Mouse (Mus musculus): ENCODE measurements at regions not wholly inside any gene's neighbourhood (a gene's known extent, or its start where the extent isn't known, plus 50 kb on each side); places are given as distances from the start of the nearest gene placed in this dataset.

- no peak overlapping the region for H3K4me3 ChIP-seq
- H3K4me1 ChIP-seq: no peaks in the 10 kb centered on the region
- no peaks in the 10 kb centered on the region for H3K9me3 ChIP-seq
- no peak overlapping the region for H3K27ac ChIP-seq
- no peak for ATAC-seq (ENCODE audit: insufficient number of reproducible peaks, low FRiP score, low TSS enrichment, low read depth)
- 38% methylated on average over 5 of the region's 5 CpGs for WGBS
- H3K9ac ChIP-seq: no peak overlapping the region
- no peaks in the 10 kb centered on the region for H3K27me3 ChIP-seq
- H3K36me3 ChIP-seq: no peaks in the 10 kb centered on the region
- H3K4me2 ChIP-seq: no peak overlapping the region
Measured at GRCm38 (mm10) chr13:101625922-101626321, 142.1 kb downstream of the Pik3r1 start.

GRCm38 (mm10) chr13:101624179-101624581 is 143.8 kb downstream of the Pik3r1 start:
- H3K9ac ChIP-seq: no peak overlapping the region
- H3K36me3 ChIP-seq: no peaks in the 10 kb centered on the region
- ATAC-seq (ENCODE audit: insufficient number of reproducible peaks, low FRiP score, low TSS enrichment, low read depth): no peak
- H3K4me2 ChIP-seq: no peak overlapping the region
- no peak overlapping the region for H3K4me3 ChIP-seq
- H3K27ac ChIP-seq: peak overlapping the region; percentile 0; the same call in 1 of the 2 replicates
- H3K4me1 ChIP-seq: no peaks in the 10 kb centered on the region
- no peaks in the 10 kb centered on the region for H3K9me3 ChIP-seq
- 17% methylated on average over 5 of the region's 5 CpGs for WGBS
- H3K27me3 ChIP-seq: no peaks in the 10 kb centered on the region

- Histone ChIP-seq H3K27ac (no peak overlapping the region), H3K27me3 (no peaks in the 10 kb centered on the region), H3K36me3 (no peaks in the 10 kb centered on the region), H3K4me3 (no peak overlapping the region), H3K4me2 (no peak overlapping the region), H3K4me1 (no peaks in the 10 kb centered on the region), H3K9ac (no peak overlapping the region), H3K9me3 (no peaks in the 10 kb centered on the region)
- WGBS: 97% methylated on average over 2 of the region's 2 CpGs
- ATAC-seq (ENCODE audit: insufficient number of reproducible peaks, low FRiP score, low TSS enrichment, low read depth): no peak
Measured at GRCm38 (mm10) chr13:101622649-101623048, 145.4 kb downstream of the Pik3r1 start.

GRCm38 (mm10) chr13:101620660-101621059 is 147.4 kb downstream of the Pik3r1 start:
- Histone ChIP-seq H3K9me3 (no peaks in the 10 kb centered on the region), H3K4me2 (no peak overlapping the region), H3K4me3 (no peak overlapping the region), H3K9ac (no peak overlapping the region), H3K36me3 (no peaks in the 10 kb centered on the region), H3K27me3 (no peaks in the 10 kb centered on the region), H3K27ac (no peak overlapping the region), H3K4me1 (no peaks in the 10 kb centered on the region)
- WGBS: 77% methylated on average over 3 of the region's 3 CpGs
- ATAC-seq (ENCODE audit: insufficient number of reproducible peaks, low FRiP score, low TSS enrichment, low read depth): no peak

GRCm38 (mm10) chr13:101619154-101619553 is 148.9 kb downstream of the Pik3r1 start:
- Histone ChIP-seq H3K9ac (no peak overlapping the region), H3K27me3 (no peaks in the 10 kb centered on the region), H3K9me3 (no peaks in the 10 kb centered on the region), H3K4me3 (no peak overlapping the region), H3K4me1 (no peaks in the 10 kb centered on the region), H3K27ac (no peak overlapping the region), H3K4me2 (no peak overlapping the region), H3K36me3 (no peaks in the 10 kb centered on the region)
- WGBS: 67% methylated on average over 1 of the region's 1 CpGs
- no peak for ATAC-seq (ENCODE audit: insufficient number of reproducible peaks, low FRiP score, low TSS enrichment, low read depth)

GRCm38 (mm10) chr13:101612786-101613185 is 155.2 kb downstream of the Pik3r1 start:
- 72% methylated on average over 2 of the region's 2 CpGs for WGBS

GRCm38 (mm10) chr13:101611725-101612124 is 156.3 kb downstream of the Pik3r1 start:
- peaks cover 2% of the 10 kb centered on the region; the same call in 1 of the 2 replicates for H3K4me1 ChIP-seq
- no peak for ATAC-seq (ENCODE audit: insufficient number of reproducible peaks, low FRiP score, low TSS enrichment, low read depth)
- no peak overlapping the region for H3K9ac ChIP-seq
- 92% methylated on average over 6 of the region's 6 CpGs for WGBS
- no peak overlapping the region for H3K4me3 ChIP-seq
- H3K36me3 ChIP-seq: no peaks in the 10 kb centered on the region
- H3K27ac ChIP-seq: no peak overlapping the region
- no peaks in the 10 kb centered on the region for H3K27me3 ChIP-seq
- no peak overlapping the region for H3K4me2 ChIP-seq
- no peaks in the 10 kb centered on the region for H3K9me3 ChIP-seq

More at GRCm38 (mm10) chr13:101612786-101613185, 155.2 kb downstream of the Pik3r1 start:
- Histone ChIP-seq H3K9ac (no peak overlapping the region), H3K27ac (no peak overlapping the region), H3K36me3 (no peaks in the 10 kb centered on the region), H3K27me3 (no peaks in the 10 kb centered on the region), H3K4me1 (no peaks in the 10 kb centered on the region), H3K4me3 (no peak overlapping the region), H3K9me3 (no peaks in the 10 kb centered on the region), H3K4me2 (no peak overlapping the region)
- ATAC-seq (ENCODE audit: insufficient number of reproducible peaks, low FRiP score, low TSS enrichment, low read depth): no peak

- Histone ChIP-seq H3K36me3 (no peaks in the 10 kb centered on the region), H3K9me3 (no peaks in the 10 kb centered on the region), H3K27ac (no peak overlapping the region), H3K4me3 (no peak overlapping the region), H3K4me2 (no peak overlapping the region), H3K27me3 (no peaks in the 10 kb centered on the region), H3K4me1 (peaks cover 7% of the 10 kb centered on the region; the same call in 1 of the 2 replicates), H3K9ac (no peak overlapping the region)
- WGBS: 55% methylated on average over 1 of the region's 1 CpGs
- ATAC-seq (ENCODE audit: insufficient number of reproducible peaks, low FRiP score, low TSS enrichment, low read depth): no peak
Measured at GRCm38 (mm10) chr13:101606184-101606730, 161.8 kb downstream of the Pik3r1 start.

- H3K9ac ChIP-seq: no peak overlapping the region
- no peaks in the 10 kb centered on the region for H3K27me3 ChIP-seq
- H3K4me3 ChIP-seq: no peak overlapping the region
- no peak overlapping the region for H3K27ac ChIP-seq
- no peak for ATAC-seq (ENCODE audit: insufficient number of reproducible peaks, low FRiP score, low TSS enrichment, low read depth)
- no peaks in the 10 kb centered on the region for H3K36me3 ChIP-seq
- 73% methylated on average over 4 of the region's 4 CpGs for WGBS
- no peak overlapping the region for H3K4me2 ChIP-seq
- peaks cover 7% of the 10 kb centered on the region; the same call in 1 of the 2 replicates for H3K4me1 ChIP-seq
- H3K9me3 ChIP-seq: no peaks in the 10 kb centered on the region
Measured at GRCm38 (mm10) chr13:101605685-101606084, 162.3 kb downstream of the Pik3r1 start.

GRCm38 (mm10) chr13:101605051-101605450 is 163.0 kb downstream of the Pik3r1 start:
- no peak for ATAC-seq (ENCODE audit: insufficient number of reproducible peaks, low FRiP score, low TSS enrichment, low read depth)
- H3K4me1 ChIP-seq: peaks cover 7% of the 10 kb centered on the region; the same call in 1 of the 2 replicates
- H3K4me3 ChIP-seq: no peak overlapping the region
- H3K9me3 ChIP-seq: no peaks in the 10 kb centered on the region
- no peaks in the 10 kb centered on the region for H3K36me3 ChIP-seq
- 51% methylated on average over 4 of the region's 4 CpGs for WGBS
- no peak overlapping the region for H3K27ac ChIP-seq
- no peaks in the 10 kb centered on the region for H3K27me3 ChIP-seq
- no peak overlapping the region for H3K9ac ChIP-seq
- H3K4me2 ChIP-seq: no peak overlapping the region

- Histone ChIP-seq H3K9me3 (no peaks in the 10 kb centered on the region), H3K36me3 (no peaks in the 10 kb centered on the region), H3K27me3 (no peaks in the 10 kb centered on the region), H3K9ac (no peak overlapping the region), H3K27ac (no peak overlapping the region), H3K4me1 (peaks cover 10% of the 10 kb centered on the region), H3K4me2 (no peak overlapping the region), H3K4me3 (no peak overlapping the region)
- ATAC-seq (ENCODE audit: insufficient number of reproducible peaks, low FRiP score, low TSS enrichment, low read depth): no peak
- 86% methylated on average over 7 of the region's 7 CpGs for WGBS
Measured at GRCm38 (mm10) chr13:101598126-101598485, 169.9 kb downstream of the Pik3r1 start.

GRCm38 (mm10) chr13:101597243-101598125 is 170.5 kb downstream of the Pik3r1 start:
- H3K27me3 ChIP-seq: no peaks in the 10 kb centered on the region
- no peak overlapping the region; the same call in 1 of the 2 replicates for H3K27ac ChIP-seq
- WGBS: 46% methylated on average over 14 of the region's 14 CpGs
- H3K9ac ChIP-seq: no peak overlapping the region
- no peaks in the 10 kb centered on the region for H3K9me3 ChIP-seq
- ATAC-seq (ENCODE audit: insufficient number of reproducible peaks, low FRiP score, low TSS enrichment, low read depth): no peak
- H3K4me2 ChIP-seq: no peak overlapping the region
- H3K36me3 ChIP-seq: no peaks in the 10 kb centered on the region
- peaks cover 10% of the 10 kb centered on the region for H3K4me1 ChIP-seq
- H3K4me3 ChIP-seq: no peak overlapping the region

All from limb, embryonic 15.5 days (tissue).